Comparison of ENCODE assay signal across 9 mouse cellular contexts in genomic region chr1:172201967-172202880, GRCm38 (mm10). TPM values are rescaled to one million over a fixed set of nuclear protein-coding genes. Genes with fewer than 3 reads are reported as not detected.
A peak's percentile ranks its signal among the peaks of the same experiment; 100 is the strongest.
DNase-seq lines count a peak whose midpoint lies in the region; ATAC-seq and TF ChIP-seq lines count a peak whose summit lies in the region.
"Had no signal": no experiment of that assay in that cellular context is flagged by ENCODE, and none has a peak within 500 bp of the region (broad histone marks: within the 10 kb centered on the region; RNA-seq: fewer than 3 reads in every experiment).

No protein-coding gene starts in this region.

- H3K4me3 ChIP-seq in E14TG2a.4 (replicated peaks; ENCODE audit: low read length): peak overlapping the region; percentile 7; the same call in 1 of the 2 replicates
- peak overlapping the region; percentile 12 for H3K4me3 ChIP-seq in hindbrain, embryonic 14.5 days (replicated peaks; ENCODE audit: low read length)
- H3K4me3 ChIP-seq in neural tube, embryonic 14.5 days (ENCODE audit: low read depth, low read length): peak overlapping the region; percentile 1; the same call in 1 of the 2 replicates
- H3K4me3 ChIP-seq: megakaryocyte, embryonic 14.5 days had no signal

- peaks cover 49% of the 10 kb centered on the region for H3K36me3 ChIP-seq in E14TG2a.4 (ENCODE audit: insufficient read depth, low read length)
- peaks cover 35% of the 10 kb centered on the region for H3K36me3 ChIP-seq in hindbrain, embryonic 14.5 days (replicated peaks; ENCODE audit: control insufficient read depth, insufficient read depth)
- peaks cover 30% of the 10 kb centered on the region for H3K36me3 ChIP-seq in neural tube, embryonic 14.5 days (ENCODE audit: control insufficient read depth, insufficient read depth, low read length)

- no peaks in the 10 kb centered on the region for H3K9me3 ChIP-seq in E14TG2a.4 (ENCODE audit: low read length)
- H3K9me3 ChIP-seq in hindbrain, embryonic 14.5 days (ENCODE audit: control insufficient read depth, low read length): no peaks in the 10 kb centered on the region
- H3K9me3 ChIP-seq in neural tube, embryonic 14.5 days (ENCODE audit: control insufficient read depth, low read length): no peaks in the 10 kb centered on the region
- H3K9me3 ChIP-seq: megakaryocyte, embryonic 14.5 days had no signal

- peaks cover 74% of the 10 kb centered on the region for H3K4me1 ChIP-seq in E14TG2a.4 (replicated peaks; ENCODE audit: low read depth, low read length)
- H3K4me1 ChIP-seq in hindbrain, embryonic 14.5 days (replicated peaks; ENCODE audit: control insufficient read depth, insufficient read depth, low read length): peaks cover 66% of the 10 kb centered on the region
- H3K4me1 ChIP-seq in neural tube, embryonic 14.5 days (ENCODE audit: control insufficient read depth, insufficient read depth, low read length): peaks cover 63% of the 10 kb centered on the region

- TF ChIP-seq CTCF in E14TG2a.4 (conservative IDR thresholded peaks at IDR 0.05; ENCODE audit: low read length): no peak

- peak overlapping the region; percentile 97 for H3K27ac ChIP-seq in hindbrain, embryonic 14.5 days
- H3K27ac ChIP-seq in neural tube, embryonic 14.5 days (ENCODE audit: low read depth, low read length): peak overlapping the region; percentile 86

- H3K27me3 ChIP-seq in E14TG2a.4 (ENCODE audit: insufficient read depth, low read length): peaks cover 6% of the 10 kb centered on the region
- H3K27me3 ChIP-seq in hindbrain, embryonic 14.5 days (ENCODE audit: control insufficient read depth, insufficient read depth, low read length): no peaks in the 10 kb centered on the region
- H3K27me3 ChIP-seq in neural tube, embryonic 14.5 days (ENCODE audit: control insufficient read depth, insufficient read depth, low read length): no peaks in the 10 kb centered on the region
- H3K27me3 ChIP-seq: megakaryocyte, embryonic 14.5 days had no signal

- DNase-seq in gastrocnemius, postnatal 14 days: peak; percentile 13
- DNase-seq in gastrocnemius, adult 8-10 months (ENCODE audit: low spot score in 2 of 2): no peak
- DNase-seq in embryo, embryonic 11 days: peak; percentile 64
- no peak for DNase-seq in hindbrain, embryonic 14.5 days (ENCODE audit: low spot score)
- no peak for DNase-seq in spleen, postnatal 10 days (ENCODE audit: low spot score in 2 of 2)

- ATAC-seq in hindbrain, embryonic 14.5 days (ENCODE audit: low FRiP score): no peak
- no peak for ATAC-seq in neural tube, embryonic 14.5 days (ENCODE audit: low read depth)
- no peak for ATAC-seq in megakaryocyte-erythroid progenitor cell, adult 5-6 weeks (replicated peaks; ENCODE audit: low FRiP score, low TSS enrichment, poor library complexity, severe bottlenecking)

- intact Hi-C loops in gastrocnemius, postnatal 14 days (cut with DNase I; ENCODE audit: low total_unique reads): no loop called here

- WGBS in hindbrain, embryonic 14.5 days: 7% methylated on average over 14 of the region's 14 CpGs
- WGBS in neural tube, embryonic 14.5 days: 6% methylated on average over 14 of the region's 14 CpGs

- H3K9ac ChIP-seq in hindbrain, embryonic 14.5 days: peak overlapping the region; percentile 50
- H3K9ac ChIP-seq in neural tube, embryonic 14.5 days (replicated peaks; ENCODE audit: low read depth, low read length): peak overlapping the region; percentile 41; the same call in 1 of the 2 replicates

- H3K4me2 ChIP-seq in hindbrain, embryonic 14.5 days (replicated peaks): peak overlapping the region; percentile 94
- H3K4me2 ChIP-seq in neural tube, embryonic 14.5 days (ENCODE audit: low read depth, low read length): peak overlapping the region; percentile 42

RNA-seq across cellular contexts. Expression of gene Pea15a, which starts 4.4 kb away (rescaled TPM):
- total RNA-seq in gastrocnemius, postnatal 14 days (2021): 10 to 100 TPM; 39.2 to 60.3 TPM
- 10 to 100 TPM; 15.6 to 23.8 (median 20.3) TPM for total RNA-seq in gastrocnemius, adult 8-10 months (2022)
- polyA plus RNA-seq in hindbrain, embryonic 14.5 days (2014; fragmentation: Nextera tagmentation; extraction: Ambion mirVana): 363 and 428 TPM in 2 replicates
- polyA plus RNA-seq in neural tube, embryonic 14.5 days (2014; fragmentation: Nextera tagmentation; extraction: Ambion mirVana): 350 and 391 TPM in 2 replicates
- 0.50 and 4.7 TPM in 2 replicates for total RNA-seq in megakaryocyte-erythroid progenitor cell, adult 5-6 weeks (2014; fragmentation: Nextera tagmentation)
- total RNA-seq in megakaryocyte-erythroid progenitor cell, adult 5-6 weeks (2017): 2.0 TPM in 1 of 2 replicates, not detected in the other

RNA-seq across cellular contexts. Expression of gene Casq1, which starts 17.4 kb away (rescaled TPM):
- 1,000 to 10,000 TPM; 6,638 to 7,021 TPM for total RNA-seq in gastrocnemius, postnatal 14 days (2021)
- 1,000 to 10,000 TPM; 2,216 to 3,193 (median 3,049) TPM for total RNA-seq in gastrocnemius, adult 8-10 months (2022)
- polyA plus RNA-seq in hindbrain, embryonic 14.5 days (2014; fragmentation: Nextera tagmentation; extraction: Ambion mirVana): 1.4 and 2.2 TPM in 2 replicates
- 1.4 and 1.6 TPM in 2 replicates for polyA plus RNA-seq in neural tube, embryonic 14.5 days (2014; fragmentation: Nextera tagmentation; extraction: Ambion mirVana)
- not detected in 2 replicates for total RNA-seq in megakaryocyte-erythroid progenitor cell, adult 5-6 weeks (2014; fragmentation: Nextera tagmentation)
- total RNA-seq in megakaryocyte-erythroid progenitor cell, adult 5-6 weeks (2017): not detected in 2 replicates

RNA-seq across cellular contexts. Expression of gene Dcaf8, which starts 54.3 kb away (rescaled TPM):
- total RNA-seq in gastrocnemius, postnatal 14 days (2021): 100 to 1,000 TPM; 131 to 134 TPM
- total RNA-seq in gastrocnemius, adult 8-10 months (2022): 100 to 1,000 TPM; 197 to 219 (median 208) TPM
- 70.1 and 71.7 TPM in 2 replicates for polyA plus RNA-seq in hindbrain, embryonic 14.5 days (2014; fragmentation: Nextera tagmentation; extraction: Ambion mirVana)
- polyA plus RNA-seq in neural tube, embryonic 14.5 days (2014; fragmentation: Nextera tagmentation; extraction: Ambion mirVana): 72.3 and 86.0 TPM in 2 replicates
- 106 and 110 TPM in 2 replicates for total RNA-seq in megakaryocyte-erythroid progenitor cell, adult 5-6 weeks (2014; fragmentation: Nextera tagmentation)
- total RNA-seq in megakaryocyte-erythroid progenitor cell, adult 5-6 weeks (2017): 132 and 142 TPM in 2 replicates

RNA-seq across cellular contexts. Expression of gene Atp1a4, which starts 56.0 kb away (rescaled TPM):
- total RNA-seq in gastrocnemius, postnatal 14 days (2021): under 1 TPM; 0.66 to 0.96 TPM
- under 1 TPM; 0.11 to 0.44 (median 0.27) TPM for total RNA-seq in gastrocnemius, adult 8-10 months (2022)
- 0.15 TPM in 1 of 2 replicates, not detected in the other for polyA plus RNA-seq in hindbrain, embryonic 14.5 days (2014; fragmentation: Nextera tagmentation; extraction: Ambion mirVana)
- not detected in 2 replicates for polyA plus RNA-seq in neural tube, embryonic 14.5 days (2014; fragmentation: Nextera tagmentation; extraction: Ambion mirVana)
- total RNA-seq in megakaryocyte-erythroid progenitor cell, adult 5-6 weeks (2014; fragmentation: Nextera tagmentation): not detected in 2 replicates
- not detected in 2 replicates for total RNA-seq in megakaryocyte-erythroid progenitor cell, adult 5-6 weeks (2017)

RNA-seq across cellular contexts. Expression of gene Igsf8, which starts 59.2 kb away (rescaled TPM):
- 10 to 100 TPM; 11.1 to 12.5 TPM for total RNA-seq in gastrocnemius, postnatal 14 days (2021)
- total RNA-seq in gastrocnemius, adult 8-10 months (2022): 10 to 100 TPM in 1 of 4 experiments, 1 to 10 TPM in 3; 7.3 to 10.5 (median 7.7) TPM
- 64.7 and 69.0 TPM in 2 replicates for polyA plus RNA-seq in hindbrain, embryonic 14.5 days (2014; fragmentation: Nextera tagmentation; extraction: Ambion mirVana)
- 66.2 and 72.2 TPM in 2 replicates for polyA plus RNA-seq in neural tube, embryonic 14.5 days (2014; fragmentation: Nextera tagmentation; extraction: Ambion mirVana)
- total RNA-seq in megakaryocyte-erythroid progenitor cell, adult 5-6 weeks (2014; fragmentation: Nextera tagmentation): 9.3 and 23.6 TPM in 2 replicates
- 9.7 and 16.4 TPM in 2 replicates for total RNA-seq in megakaryocyte-erythroid progenitor cell, adult 5-6 weeks (2017)

Comparison
In these comparisons a context has a peak if more than half of its experiments do, and no peak if none do; other contexts are left out.
1. DNase-seq: peak in gastrocnemius, postnatal 14 days (single experiment) and embryo, embryonic 11 days (single experiment); none in gastrocnemius, adult 8-10 months (0 of 2), hindbrain, embryonic 14.5 days (single experiment) and spleen, postnatal 10 days (0 of 2).
2. RNA of gene Casq1, which starts 17.4 kb away (total RNA-seq): 6,638 to 7,021 TPM in gastrocnemius, postnatal 14 days and 2,216 to 3,193 TPM in gastrocnemius, adult 8-10 months; not detected in megakaryocyte-erythroid progenitor cell, adult 5-6 weeks; every median in the first group is over 1,000 times any median in the second.
3. Peak in every context shown above with its lines, with median percentiles within 50 percentile points of each other: H3K4me3 ChIP-seq.